Mouse (Mus musculus) thymus, postnatal 36 days (tissue): ENCODE measurements around the gene Lbr.

ENCODE experiments used
- DNase-seq, 2 experiments: peaks; one replicate each; pipeline ENCODE4 v3.0.0; 2022; ENCODE audit warnings: mixed read lengths in 2 of 2

The Lbr gene

GRCm38 (mm10) chr1:181769392-181769791 lies 73.5 kb downstream of the Lbr start:
- no peak for DNase-seq
